Mouse (Mus musculus) spleen, adult 2 months (tissue): Measurements from ENCODE around the gene Mrln. TPM values are rescaled to one million over a fixed set of nuclear protein-coding genes. Genes with fewer than 3 reads are reported as not detected.

Experiments
- DNase-seq, 2 experiments: peaks; one replicate each; pipeline versions ENCODE4 v3.0.0 to v3.0.0-alpha.2; 2012 to 2021; ENCODE audit warnings: low spot score in 2 of 2, low read depth in 1 of 2
- H3K27ac ChIP-seq: fragments of 200-500 bp; 2 replicates; pipeline ENCODE4 v1.5.1; 2012; ENCODE audit warnings: low read length, inconsistent platforms; ENCODE audit not compliant: insufficient read depth
- H3K27me3 ChIP-seq: fragments of 200-500 bp; 2 replicates; pipeline ENCODE4 v1.6.1; 2012; ENCODE audit warnings: mild to moderate bottlenecking, moderate library complexity, low read length, inconsistent platforms; ENCODE audit not compliant: control insufficient read depth, insufficient read depth
- H3K36me3 ChIP-seq: fragments of 200-500 bp; 2 replicates; pipeline ENCODE4 v1.6.1; 2012; ENCODE audit warnings: mild to moderate bottlenecking, low read length, inconsistent platforms; ENCODE audit not compliant: control insufficient read depth, insufficient read depth
- H3K4me1 ChIP-seq: fragments of 200-500 bp; 2 replicates; pipeline ENCODE4 v1.6.1; 2011; ENCODE audit warnings: inconsistent platforms; ENCODE audit not compliant: control insufficient read depth, insufficient read depth, insufficient read length
- H3K4me3 ChIP-seq: fragments of 200-500 bp; 2 replicates; pipeline ENCODE4 v1.5.1; 2011; ENCODE audit warnings: mild to moderate bottlenecking, inconsistent platforms; ENCODE audit not compliant: insufficient read depth, insufficient read length; ENCODE audit errors: extremely low read depth
- CTCF ChIP-seq: fragments of 200-500 bp; IDR thresholded peaks from 2 replicates; pipeline ENCODE4 v1.5.1; 2011; ENCODE audit warnings: mild to moderate bottlenecking, inconsistent platforms; ENCODE audit not compliant: insufficient read depth, insufficient read length, insufficient replicate concordance; ENCODE audit errors: extremely low read depth
- POLR2A ChIP-seq: fragments of 200-500 bp; IDR thresholded peaks from 2 replicates; pipeline ENCODE4 v1.6.1; 2011; ENCODE audit warnings: low read depth, low read length, inconsistent platforms
- WGBS: fragments of 180-500 bp; shearing (Covaris S2); methylation state at CpG from one replicate; pipeline ENCODE4 v1.1.7; 2018; 5-methylcytosine and 5-hydroxymethylcytosine counted together
- polyA plus RNA-seq: library from polyadenylated mRNA; depleted of rRNA; stranded (reverse); fragments of >200 nt; gene quantifications from 2 replicates; pipeline ENCODE4 v1.2.3, GENCODE M21; 2012

Mrln gene
- polyA plus RNA-seq, 1 experiment, result not detected

DNA sequence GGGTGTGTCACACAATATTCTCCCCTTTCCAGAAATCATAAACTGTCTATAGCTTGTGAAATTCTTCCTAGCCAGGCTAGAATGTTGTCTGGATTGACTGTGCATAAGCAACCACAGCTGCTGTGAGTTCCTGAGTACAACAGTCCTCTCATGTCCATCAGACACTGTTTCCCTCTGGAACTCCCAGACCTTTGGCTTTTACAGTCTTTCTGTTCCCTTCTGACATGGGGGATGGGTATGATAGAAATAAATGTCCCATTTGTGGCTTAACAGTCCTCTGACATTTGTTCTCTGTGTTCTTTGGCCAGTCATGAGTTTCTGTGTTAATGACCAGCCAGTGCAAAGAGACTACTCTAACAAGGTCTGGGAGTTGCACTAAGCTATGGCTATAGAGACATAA is 22.1 kb downstream of the Mrln start:
- TF ChIP-seq CTCF, result no peak
- TF ChIP-seq POLR2A, result no peak
- no peak overlapping the region for H3K27ac ChIP-seq
- DNase-seq, result no peak

DNA sequence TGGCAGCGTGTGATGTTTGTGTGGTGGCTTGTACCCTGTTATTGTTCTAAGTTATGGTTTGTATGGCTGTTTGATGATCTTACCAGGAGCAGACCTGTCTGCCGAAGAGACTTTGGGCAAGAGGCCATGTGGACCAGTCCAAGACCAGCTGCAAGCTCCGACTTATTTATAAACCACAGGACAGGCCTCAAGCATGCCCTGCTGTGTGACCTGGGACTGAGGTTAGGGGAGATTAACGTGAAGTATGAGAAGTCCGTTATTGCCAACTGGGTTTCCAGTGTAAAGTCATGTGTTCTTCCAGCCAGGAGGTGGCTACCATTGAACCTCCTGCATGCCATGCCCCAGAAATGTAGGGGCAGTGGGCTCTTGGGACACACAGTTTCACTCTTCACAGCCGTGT is 25.9 kb downstream of the Mrln start:
- 89% methylated on average over 6 of the region's 6 CpGs for WGBS
- Histone ChIP-seq H3K36me3 (no peaks in the 10 kb centered on the region), H3K4me1 (no peaks in the 10 kb centered on the region), H3K27me3 (no peaks in the 10 kb centered on the region), H3K27ac (no peak overlapping the region), H3K4me3 (no peak overlapping the region)
- no peak for DNase-seq
- TF ChIP-seq POLR2A, result no peak
- TF ChIP-seq CTCF, result no peak

More for the DNA sequence above, 22.1 kb downstream of the Mrln start:
- no peaks in the 10 kb centered on the region for H3K36me3 ChIP-seq
- no peaks in the 10 kb centered on the region for H3K27me3 ChIP-seq
- H3K4me1 ChIP-seq, result no peaks in the 10 kb centered on the region
- H3K4me3 ChIP-seq, result no peak overlapping the region

- 75% methylated on average over 2 of the region's 2 CpGs for WGBS
- H3K27me3 ChIP-seq, result no peaks in the 10 kb centered on the region
- no peaks in the 10 kb centered on the region for H3K36me3 ChIP-seq
- H3K27ac ChIP-seq, result no peak overlapping the region
- H3K4me3 ChIP-seq, result no peak overlapping the region
- TF ChIP-seq POLR2A, result no peak
- no peak for TF ChIP-seq CTCF
- no peak for DNase-seq
- no peaks in the 10 kb centered on the region for H3K4me1 ChIP-seq
These were observed 33.5 kb downstream of the Mrln start for GRCm38 (mm10) chr10:70237936-70238335.

GRCm38 (mm10) chr10:70242751-70243444 is 38.4 kb downstream of the Mrln start:
- Histone ChIP-seq H3K27me3 (peaks cover 8% of the 10 kb centered on the region), H3K4me3 (no peak overlapping the region), H3K36me3 (no peaks in the 10 kb centered on the region), H3K27ac (no peak overlapping the region), H3K4me1 (no peaks in the 10 kb centered on the region)
- no peak for DNase-seq
- TF ChIP-seq POLR2A, result no peak
- TF ChIP-seq CTCF, result no peak
- WGBS, result 56% methylated on average over 8 of the region's 8 CpGs

- Histone ChIP-seq H3K27ac (peak within 1 kb of the TSS; percentile 43), H3K36me3 (no peaks in the 10 kb centered on the region), H3K4me1 (no peaks in the 10 kb centered on the region), H3K27me3 (peaks cover 8% of the 10 kb centered on the region), H3K4me3 (peak within 1 kb of the TSS; percentile 32)
- no peak for DNase-seq
- TF ChIP-seq CTCF (no peak), POLR2A (no peak)
- 1% methylated on average over 54 of the region's 54 CpGs for WGBS
These were observed 40.6 kb downstream of the Mrln start, which contains the start of gene Slc16a9 for GRCm38 (mm10) chr10:70244921-70245558. Gene Slc16a9, plus strand, starts transcription at chr10:70245100.

GRCm38 (mm10) chr10:70245559-70245945 is 41.1 kb downstream of the Mrln start:
- DNase-seq, result no peak
- Histone ChIP-seq H3K27me3 (peaks cover 8% of the 10 kb centered on the region), H3K4me1 (no peaks in the 10 kb centered on the region), H3K27ac (peak overlapping the region; percentile 34), H3K36me3 (no peaks in the 10 kb centered on the region), H3K4me3 (peak overlapping the region; percentile 32)
- no peak for TF ChIP-seq CTCF
- TF ChIP-seq POLR2A, result no peak
- 4% methylated on average over 16 of the region's 16 CpGs for WGBS

GRCm38 (mm10) chr10:70246076-70246475 is 41.6 kb downstream of the Mrln start:
- no peak overlapping the region for H3K27ac ChIP-seq
- peaks cover 8% of the 10 kb centered on the region for H3K27me3 ChIP-seq
- no peak for TF ChIP-seq POLR2A
- no peak for TF ChIP-seq CTCF
- H3K36me3 ChIP-seq, result no peaks in the 10 kb centered on the region
- no peak overlapping the region for H3K4me3 ChIP-seq
- DNase-seq, result no peak
- 66% methylated on average over 9 of the region's 9 CpGs for WGBS
- H3K4me1 ChIP-seq, result no peaks in the 10 kb centered on the region
